Mouse (Mus musculus): ENCODE results near the gene Tnfsf13. TPM values are rescaled to one million over a fixed set of nuclear protein-coding genes. Genes with fewer than 3 reads are reported as not detected.
"Not testable (repeated sequence)": the region's sequence is repeated elsewhere in the genome, so short reads cannot be mapped to it uniquely, and the experiment has no call there.

Gene Tnfsf13
- polyA plus RNA-seq, 1 experiment from 2014 or later, result 0.38 TPM

- not testable (repeated sequence) for H3K27ac ChIP-seq (replicated peaks); H3K27me3 ChIP-seq; H3K9me3 ChIP-seq; ATAC-seq (replicated peaks); H3K4me3 ChIP-seq; H3K36me3 ChIP-seq; H3K4me2 ChIP-seq (replicated peaks); H3K9ac ChIP-seq (replicated peaks); H3K4me1 ChIP-seq
- WGBS, result 91% methylated on average over 10 of the region's 10 CpGs
Measured at GRCm38 (mm10) chr11:69702886-69703285, 17.3 kb upstream of the Tnfsf13 start.

- no peak overlapping the region for H3K27ac ChIP-seq (replicated peaks)
- H3K4me2 ChIP-seq (replicated peaks), result no peak overlapping the region
- H3K4me3 ChIP-seq, result no peak overlapping the region
- 86% methylated on average over 1 of the region's 1 CpGs for WGBS
- no peaks in the 10 kb centered on the region for H3K36me3 ChIP-seq
- H3K4me1 ChIP-seq, result peaks cover 12% of the 10 kb centered on the region
- no peak for ATAC-seq (replicated peaks)
- H3K27me3 ChIP-seq, result no peaks in the 10 kb centered on the region
- H3K9me3 ChIP-seq, result no peaks in the 10 kb centered on the region
- no peak overlapping the region for H3K9ac ChIP-seq (replicated peaks)
Measured at GRCm38 (mm10) chr11:69699595-69699994, 14.0 kb upstream of the Tnfsf13 start.

GRCm38 (mm10) chr11:69698574-69698973 lies 13.0 kb upstream of the Tnfsf13 start:
- no peaks in the 10 kb centered on the region for H3K9me3 ChIP-seq
- no peaks in the 10 kb centered on the region for H3K27me3 ChIP-seq
- ATAC-seq (replicated peaks), result no peak
- no peak overlapping the region for H3K9ac ChIP-seq (replicated peaks)
- H3K27ac ChIP-seq (replicated peaks), result no peak overlapping the region
- peaks cover 12% of the 10 kb centered on the region for H3K4me1 ChIP-seq
- H3K4me2 ChIP-seq (replicated peaks), result no peak overlapping the region
- no peaks in the 10 kb centered on the region for H3K36me3 ChIP-seq
- no peak overlapping the region for H3K4me3 ChIP-seq
- 77% methylated on average over 5 of the region's 5 CpGs for WGBS

GRCm38 (mm10) chr11:69697396-69697795 lies 11.8 kb upstream of the Tnfsf13 start:
- Histone ChIP-seq H3K9ac (replicated peaks) (no peak overlapping the region), H3K4me3 (no peak overlapping the region), H3K4me1 (peaks cover 12% of the 10 kb centered on the region), H3K27ac (replicated peaks) (no peak overlapping the region), H3K4me2 (replicated peaks) (no peak overlapping the region), H3K9me3 (no peaks in the 10 kb centered on the region), H3K27me3 (no peaks in the 10 kb centered on the region), H3K36me3 (no peaks in the 10 kb centered on the region)
- 88% methylated on average over 3 of the region's 3 CpGs for WGBS
- no peak for ATAC-seq (replicated peaks)

- H3K27me3 ChIP-seq, result no peaks in the 10 kb centered on the region
- peak within 1 kb of the TSS; percentile 61 for H3K9ac ChIP-seq (replicated peaks)
- 0 out of 2 replicates have a peak, but pooled peaks have one; percentile 26 for ATAC-seq (replicated peaks)
- H3K4me3 ChIP-seq, result peak within 1 kb of the TSS; percentile 46
- under 1% methylated on average over 40 of the region's 41 CpGs for whole genome bisulfite sequencing
- no peak within 1 kb of the TSS for H3K27ac ChIP-seq (replicated peaks)
- H3K4me2 ChIP-seq (replicated peaks), result peak within 1 kb of the TSS; percentile 92
- H3K36me3 ChIP-seq, result no peaks in the 10 kb centered on the region
- H3K4me1 ChIP-seq, result peaks cover 12% of the 10 kb centered on the region
- H3K9me3 ChIP-seq, result no peaks in the 10 kb centered on the region
Measured at GRCm38 (mm10) chr11:69695361-69696181, 10.0 kb upstream of the Tnfsf13 start, which contains the start of the genes Tnfsf12 and Tnfsfm13. Tnfsf12 (minus strand) TSS chr11:69695849. Tnfsfm13 (minus strand) TSS chr11:69696098.

GRCm38 (mm10) chr11:69695046-69695360 lies 9.4 kb upstream of the Tnfsf13 start:
- H3K9me3 ChIP-seq, result no peaks in the 10 kb centered on the region
- H3K4me3 ChIP-seq, result peak overlapping the region; percentile 46
- H3K27me3 ChIP-seq, result no peaks in the 10 kb centered on the region
- peaks cover 12% of the 10 kb centered on the region for H3K4me1 ChIP-seq
- 22% methylated on average over 6 of the region's 6 CpGs for WGBS
- ATAC-seq (replicated peaks), result no peak
- H3K27ac ChIP-seq (replicated peaks), result no peak overlapping the region
- H3K9ac ChIP-seq (replicated peaks), result peak overlapping the region; percentile 61
- H3K4me2 ChIP-seq (replicated peaks), result peak overlapping the region; percentile 92
- H3K36me3 ChIP-seq, result no peaks in the 10 kb centered on the region

- no peak overlapping the region for H3K4me3 ChIP-seq
- no peak overlapping the region for H3K4me2 ChIP-seq (replicated peaks)
- no peaks in the 10 kb centered on the region for H3K9me3 ChIP-seq
- no peak overlapping the region for H3K27ac ChIP-seq (replicated peaks)
- no peaks in the 10 kb centered on the region for H3K27me3 ChIP-seq
- H3K4me1 ChIP-seq, result peaks cover 12% of the 10 kb centered on the region
- no peak for ATAC-seq (replicated peaks)
- no peaks in the 10 kb centered on the region for H3K36me3 ChIP-seq
- H3K9ac ChIP-seq (replicated peaks), result no peak overlapping the region
- 55% methylated on average over 11 of the region's 11 CpGs for WGBS
Measured at GRCm38 (mm10) chr11:69693421-69693965, 7.9 kb upstream of the Tnfsf13 start.

GRCm38 (mm10) chr11:69692863-69693262 lies 7.3 kb upstream of the Tnfsf13 start:
- H3K4me1 ChIP-seq, result peaks cover 12% of the 10 kb centered on the region
- H3K27me3 ChIP-seq, result no peaks in the 10 kb centered on the region
- no peak overlapping the region for H3K9ac ChIP-seq (replicated peaks)
- H3K27ac ChIP-seq (replicated peaks), result no peak overlapping the region
- 85% methylated on average over 6 of the region's 6 CpGs for whole genome bisulfite sequencing
- H3K4me2 ChIP-seq (replicated peaks), result no peak overlapping the region
- no peaks in the 10 kb centered on the region for H3K9me3 ChIP-seq
- no peak for ATAC-seq (replicated peaks)
- no peak overlapping the region for H3K4me3 ChIP-seq
- H3K36me3 ChIP-seq, result no peaks in the 10 kb centered on the region

- H3K4me1 ChIP-seq, result peaks cover 12% of the 10 kb centered on the region
- ATAC-seq (replicated peaks), result no peak
- H3K9me3 ChIP-seq, result no peaks in the 10 kb centered on the region
- no peaks in the 10 kb centered on the region for H3K36me3 ChIP-seq
- no peaks in the 10 kb centered on the region for H3K27me3 ChIP-seq
- H3K9ac ChIP-seq (replicated peaks), result no peak overlapping the region
- H3K4me3 ChIP-seq, result no peak overlapping the region
- 82% methylated on average over 9 of the region's 9 CpGs for WGBS
- H3K27ac ChIP-seq (replicated peaks), result no peak overlapping the region
- H3K4me2 ChIP-seq (replicated peaks), result no peak overlapping the region
Measured at GRCm38 (mm10) chr11:69692196-69692811, 6.7 kb upstream of the Tnfsf13 start.

- WGBS, result 96% methylated on average over 1 of the region's 1 CpGs
- no peak for ATAC-seq (replicated peaks)
- Histone ChIP-seq H3K27me3 (no peaks in the 10 kb centered on the region), H3K9ac (replicated peaks) (no peak overlapping the region), H3K36me3 (no peaks in the 10 kb centered on the region), H3K27ac (replicated peaks) (no peak overlapping the region), H3K4me1 (peaks cover 15% of the 10 kb centered on the region), H3K4me2 (replicated peaks) (no peak overlapping the region), H3K9me3 (no peaks in the 10 kb centered on the region), H3K4me3 (no peak overlapping the region)
Measured at GRCm38 (mm10) chr11:69689891-69690290, 4.3 kb upstream of the Tnfsf13 start.

- H3K36me3 ChIP-seq, result no peaks in the 10 kb centered on the region
- no peak overlapping the region for H3K9ac ChIP-seq (replicated peaks)
- 65% methylated on average over 5 of the region's 5 CpGs for WGBS
- no peaks in the 10 kb centered on the region for H3K27me3 ChIP-seq
- no peak overlapping the region for H3K4me2 ChIP-seq (replicated peaks)
- no peaks in the 10 kb centered on the region for H3K9me3 ChIP-seq
- ATAC-seq (replicated peaks), result no peak
- H3K27ac ChIP-seq (replicated peaks), result no peak overlapping the region
- H3K4me1 ChIP-seq, result peaks cover 30% of the 10 kb centered on the region
- H3K4me3 ChIP-seq, result no peak overlapping the region
Measured at GRCm38 (mm10) chr11:69687061-69687460, 1.5 kb upstream of the Tnfsf13 start.

GRCm38 (mm10) chr11:69686377-69686776 lies 793 bp upstream of the Tnfsf13 start:
- 17% methylated on average over 4 of the region's 4 CpGs for WGBS
- no peak overlapping the region for H3K4me2 ChIP-seq (replicated peaks)
- H3K4me1 ChIP-seq, result peaks cover 31% of the 10 kb centered on the region
- ATAC-seq (replicated peaks), result no peak
- H3K36me3 ChIP-seq, result no peaks in the 10 kb centered on the region
- 0 out of 2 replicates have a peak overlapping the region, but pooled peaks have one; percentile 39 for H3K27ac ChIP-seq (replicated peaks)
- no peaks in the 10 kb centered on the region for H3K27me3 ChIP-seq
- H3K4me3 ChIP-seq, result no peak overlapping the region
- H3K9me3 ChIP-seq, result no peaks in the 10 kb centered on the region
- no peak overlapping the region for H3K9ac ChIP-seq (replicated peaks)
